Mouse (Mus musculus): Measurements from ENCODE around the gene Acot8. TPM values are rescaled to one million over a fixed set of nuclear protein-coding genes. Genes with fewer than 3 reads are reported as not detected.
A peak's percentile ranks its signal among the peaks of the same experiment; 100 is the strongest.

Gene Acot8
- polyA plus RNA-seq, 1 experiment from 2014 or later = 24.2 TPM

GRCm38 (mm10) chr2:164817703-164818102 lies 13.0 kb upstream of the Acot8 start:
- H3K27me3 ChIP-seq (ENCODE audit: control insufficient read depth, insufficient read depth, low read length) = no peaks in the 10 kb centered on the region
- no peak overlapping the region for H3K4me3 ChIP-seq (ENCODE audit: low read depth, low read length)
- peaks cover 9% of the 10 kb centered on the region for H3K36me3 ChIP-seq (ENCODE audit: control insufficient read depth, insufficient read depth, low read length)
- no peak for ATAC-seq (ENCODE audit: low read depth)
- H3K9me3 ChIP-seq (ENCODE audit: control insufficient read depth, low read length) = no peaks in the 10 kb centered on the region
- no peak overlapping the region for H3K9ac ChIP-seq (replicated peaks; ENCODE audit: low read depth, low read length)
- H3K4me1 ChIP-seq (ENCODE audit: control insufficient read depth, insufficient read depth, low read length) = peaks cover 4% of the 10 kb centered on the region; the same call in 1 of the 2 replicates
- H3K27ac ChIP-seq (ENCODE audit: low read depth, low read length) = no peak overlapping the region
- 81% methylated on average over 5 of the region's 5 CpGs for WGBS
- H3K4me2 ChIP-seq (ENCODE audit: low read depth, low read length) = no peak overlapping the region

- H3K27ac ChIP-seq (ENCODE audit: low read depth, low read length) = no peak overlapping the region
- ATAC-seq (ENCODE audit: low read depth) = no peak
- H3K36me3 ChIP-seq (ENCODE audit: control insufficient read depth, insufficient read depth, low read length) = peaks cover 9% of the 10 kb centered on the region
- H3K9ac ChIP-seq (replicated peaks; ENCODE audit: low read depth, low read length) = no peak overlapping the region
- WGBS = 92% methylated on average over 6 of the region's 6 CpGs
- H3K4me3 ChIP-seq (ENCODE audit: low read depth, low read length) = no peak overlapping the region
- H3K4me2 ChIP-seq (ENCODE audit: low read depth, low read length) = no peak overlapping the region
- H3K4me1 ChIP-seq (ENCODE audit: control insufficient read depth, insufficient read depth, low read length) = peaks cover 2% of the 10 kb centered on the region; the same call in 1 of the 2 replicates
- H3K9me3 ChIP-seq (ENCODE audit: control insufficient read depth, low read length) = no peaks in the 10 kb centered on the region
- no peaks in the 10 kb centered on the region for H3K27me3 ChIP-seq (ENCODE audit: control insufficient read depth, insufficient read depth, low read length)
Observed at GRCm38 (mm10) chr2:164817206-164817605, 12.5 kb upstream of the Acot8 start.

- Histone ChIP-seq H3K4me2 (ENCODE audit: low read depth, low read length) (no peak overlapping the region), H3K4me3 (ENCODE audit: low read depth, low read length) (no peak overlapping the region), H3K27me3 (ENCODE audit: control insufficient read depth, insufficient read depth, low read length) (no peaks in the 10 kb centered on the region), H3K36me3 (ENCODE audit: control insufficient read depth, insufficient read depth, low read length) (peaks cover 4% of the 10 kb centered on the region), H3K27ac (ENCODE audit: low read depth, low read length) (no peak overlapping the region), H3K9ac (replicated peaks; ENCODE audit: low read depth, low read length) (no peak overlapping the region), H3K4me1 (ENCODE audit: control insufficient read depth, insufficient read depth, low read length) (no peaks in the 10 kb centered on the region), H3K9me3 (ENCODE audit: control insufficient read depth, low read length) (no peaks in the 10 kb centered on the region)
- ATAC-seq (ENCODE audit: low read depth) = no peak
- 91% methylated on average over 8 of the region's 8 CpGs for WGBS
Observed at GRCm38 (mm10) chr2:164815821-164816220, 11.1 kb upstream of the Acot8 start.

- 91% methylated on average over 5 of the region's 5 CpGs for WGBS
- Histone ChIP-seq H3K4me2 (ENCODE audit: low read depth, low read length) (no peak overlapping the region), H3K4me1 (ENCODE audit: control insufficient read depth, insufficient read depth, low read length) (no peaks in the 10 kb centered on the region)
Observed at GRCm38 (mm10) chr2:164815348-164815747, 10.7 kb upstream of the Acot8 start.

GRCm38 (mm10) chr2:164813557-164813956 lies 8.9 kb upstream of the Acot8 start:
- no peak for ATAC-seq (ENCODE audit: low read depth)
- H3K4me1 ChIP-seq (ENCODE audit: control insufficient read depth, insufficient read depth, low read length) = no peaks in the 10 kb centered on the region
- H3K9me3 ChIP-seq (ENCODE audit: control insufficient read depth, low read length) = no peaks in the 10 kb centered on the region
- 51% methylated on average over 2 of the region's 2 CpGs for WGBS
- H3K27ac ChIP-seq (ENCODE audit: low read depth, low read length) = no peak overlapping the region
- H3K4me2 ChIP-seq (ENCODE audit: low read depth, low read length) = no peak overlapping the region
- no peaks in the 10 kb centered on the region for H3K27me3 ChIP-seq (ENCODE audit: control insufficient read depth, insufficient read depth, low read length)
- no peaks in the 10 kb centered on the region; the same call in 1 of the 2 replicates for H3K36me3 ChIP-seq (ENCODE audit: control insufficient read depth, insufficient read depth, low read length)
- H3K4me3 ChIP-seq (ENCODE audit: low read depth, low read length) = no peak overlapping the region
- H3K9ac ChIP-seq (replicated peaks; ENCODE audit: low read depth, low read length) = no peak overlapping the region

More at GRCm38 (mm10) chr2:164815348-164815747, 10.7 kb upstream of the Acot8 start:
- no peaks in the 10 kb centered on the region for H3K27me3 ChIP-seq (ENCODE audit: control insufficient read depth, insufficient read depth, low read length)
- no peak for ATAC-seq (ENCODE audit: low read depth)
- no peak overlapping the region for H3K27ac ChIP-seq (ENCODE audit: low read depth, low read length)
- H3K9ac ChIP-seq (replicated peaks; ENCODE audit: low read depth, low read length) = no peak overlapping the region
- no peaks in the 10 kb centered on the region for H3K9me3 ChIP-seq (ENCODE audit: control insufficient read depth, low read length)
- no peaks in the 10 kb centered on the region for H3K36me3 ChIP-seq (ENCODE audit: control insufficient read depth, insufficient read depth, low read length)
- no peak overlapping the region for H3K4me3 ChIP-seq (ENCODE audit: low read depth, low read length)

- H3K4me3 ChIP-seq (ENCODE audit: low read depth, low read length) = no peak overlapping the region
- ATAC-seq (ENCODE audit: low read depth) = no peak
- H3K9me3 ChIP-seq (ENCODE audit: control insufficient read depth, low read length) = no peaks in the 10 kb centered on the region
- no peak overlapping the region for H3K4me2 ChIP-seq (ENCODE audit: low read depth, low read length)
- WGBS = 86% methylated on average over 7 of the region's 7 CpGs
- peaks cover 16% of the 10 kb centered on the region for H3K4me1 ChIP-seq (ENCODE audit: control insufficient read depth, insufficient read depth, low read length)
- no peak overlapping the region for H3K9ac ChIP-seq (replicated peaks; ENCODE audit: low read depth, low read length)
- H3K36me3 ChIP-seq (ENCODE audit: control insufficient read depth, insufficient read depth, low read length) = no peaks in the 10 kb centered on the region; the same call in 1 of the 2 replicates
- no peak overlapping the region for H3K27ac ChIP-seq (ENCODE audit: low read depth, low read length)
- H3K27me3 ChIP-seq (ENCODE audit: control insufficient read depth, insufficient read depth, low read length) = no peaks in the 10 kb centered on the region
Observed at GRCm38 (mm10) chr2:164806614-164807013, 1.9 kb upstream of the Acot8 start.

GRCm38 (mm10) chr2:164805332-164805718 lies 643 bp upstream of the Acot8 start:
- Histone ChIP-seq H3K4me3 (ENCODE audit: low read depth, low read length) (peak overlapping the region; percentile 54), H3K4me2 (ENCODE audit: low read depth, low read length) (peak overlapping the region; percentile 62), H3K9ac (replicated peaks; ENCODE audit: low read depth, low read length) (peak overlapping the region; percentile 52), H3K4me1 (ENCODE audit: control insufficient read depth, insufficient read depth, low read length) (peaks cover 16% of the 10 kb centered on the region), H3K27me3 (ENCODE audit: control insufficient read depth, insufficient read depth, low read length) (no peaks in the 10 kb centered on the region), H3K27ac (ENCODE audit: low read depth, low read length) (peak overlapping the region; percentile 66), H3K36me3 (ENCODE audit: control insufficient read depth, insufficient read depth, low read length) (no peaks in the 10 kb centered on the region; the same call in none of the 2 replicates), H3K9me3 (ENCODE audit: control insufficient read depth, low read length) (no peaks in the 10 kb centered on the region)
- no peak; the same call in 1 of the 2 replicates for ATAC-seq (ENCODE audit: low read depth)
- WGBS = under 1% methylated on average over 21 of the region's 21 CpGs

GRCm38 (mm10) chr2:164803921-164804313 lies 765 bp downstream of the Acot8 start:
- ATAC-seq (ENCODE audit: low read depth) = no peak
- H3K4me1 ChIP-seq (ENCODE audit: control insufficient read depth, insufficient read depth, low read length) = peaks cover 16% of the 10 kb centered on the region
- H3K27ac ChIP-seq (ENCODE audit: low read depth, low read length) = no peak overlapping the region
- peaks cover 3% of the 10 kb centered on the region for H3K36me3 ChIP-seq (ENCODE audit: control insufficient read depth, insufficient read depth, low read length)
- peak overlapping the region; percentile 64 for H3K4me2 ChIP-seq (ENCODE audit: low read depth, low read length)
- 59% methylated on average over 1 of the region's 1 CpGs for WGBS
- peak overlapping the region; percentile 67; the same call in 1 of the 2 replicates for H3K9ac ChIP-seq (replicated peaks; ENCODE audit: low read depth, low read length)
- no peaks in the 10 kb centered on the region for H3K27me3 ChIP-seq (ENCODE audit: control insufficient read depth, insufficient read depth, low read length)
- H3K9me3 ChIP-seq (ENCODE audit: control insufficient read depth, low read length) = no peaks in the 10 kb centered on the region
- peak overlapping the region; percentile 54 for H3K4me3 ChIP-seq (ENCODE audit: low read depth, low read length)

- no peak for ATAC-seq (ENCODE audit: low read depth)
- WGBS = 94% methylated on average over 16 of the region's 16 CpGs
- peak overlapping the region; percentile 54; the same call in 1 of the 2 replicates for H3K4me3 ChIP-seq (ENCODE audit: low read depth, low read length)
Observed at GRCm38 (mm10) chr2:164803201-164803920, 1.3 kb downstream of the Acot8 start.

More at GRCm38 (mm10) chr2:164803201-164803920, 1.3 kb downstream of the Acot8 start:
- Histone ChIP-seq H3K36me3 (ENCODE audit: control insufficient read depth, insufficient read depth, low read length) (peaks cover 3% of the 10 kb centered on the region), H3K4me1 (ENCODE audit: control insufficient read depth, insufficient read depth, low read length) (peaks cover 16% of the 10 kb centered on the region), H3K4me2 (ENCODE audit: low read depth, low read length) (peak overlapping the region; percentile 64), H3K9me3 (ENCODE audit: control insufficient read depth, low read length) (no peaks in the 10 kb centered on the region), H3K27ac (ENCODE audit: low read depth, low read length) (no peak overlapping the region), H3K9ac (replicated peaks; ENCODE audit: low read depth, low read length) (peak overlapping the region; percentile 67; the same call in 1 of the 2 replicates), H3K27me3 (ENCODE audit: control insufficient read depth, insufficient read depth, low read length) (no peaks in the 10 kb centered on the region)

All from neural tube, embryonic 14.5 days (tissue).